ENCODE assay signal across 20 mouse cellular contexts in genomic region chr4:38371047-38371446, GRCm38 (mm10).
"Had no signal": no experiment of that assay in that cellular context is flagged by ENCODE, and none has a peak within 500 bp of the region (broad histone marks: within the 10 kb centered on the region; RNA-seq: fewer than 3 reads in every experiment).

No protein-coding gene starts in this region.

- H3K36me3 ChIP-seq: kidney, embryonic 15.5 days; limb, embryonic 12.5 days; limb, embryonic 15.5 days; midbrain, embryonic 15.5 days; neural tube, embryonic 13.5 days had no signal

- H3K9me3 ChIP-seq: kidney, embryonic 15.5 days; limb, embryonic 12.5 days; limb, embryonic 15.5 days; midbrain, embryonic 15.5 days; neural tube, embryonic 13.5 days had no signal

- DNase-seq: kidney, adult 8-10 months; kidney, postnatal 14 days; kidney, postnatal 4 days; left cerebral cortex, postnatal 4 days; liver, postnatal 0 days; right cerebral cortex, postnatal 25 days; spleen, adult 18-20 months; thymus, adult 18-20 months; thymus, postnatal 36 days had no signal

- ATAC-seq: liver, postnatal 0 days; lung, postnatal 0 days; midbrain, embryonic 15.5 days had no signal

- H3K4me2 ChIP-seq: kidney, embryonic 15.5 days; limb, embryonic 12.5 days; limb, embryonic 15.5 days; liver, embryonic 11.5 days; lung, embryonic 14.5 days; midbrain, embryonic 11.5 days; midbrain, embryonic 15.5 days; neural tube, embryonic 13.5 days had no signal

- H3K27ac ChIP-seq: kidney, embryonic 15.5 days; limb, embryonic 12.5 days; limb, embryonic 15.5 days; liver, embryonic 14.5 days; macrophage; midbrain, embryonic 15.5 days; neural tube, embryonic 13.5 days had no signal

- H3K9ac ChIP-seq: kidney, embryonic 15.5 days; limb, embryonic 12.5 days; limb, embryonic 15.5 days; liver, embryonic 14.5 days; liver, postnatal 0 days; lung, embryonic 14.5 days; midbrain, embryonic 15.5 days; neural tube, embryonic 13.5 days had no signal

- H3K27me3 ChIP-seq: kidney, embryonic 15.5 days; limb, embryonic 12.5 days; limb, embryonic 15.5 days; midbrain, embryonic 15.5 days; neural tube, embryonic 13.5 days had no signal

- H3K4me3 ChIP-seq: kidney, embryonic 15.5 days; limb, embryonic 12.5 days; limb, embryonic 15.5 days; midbrain, embryonic 15.5 days; neural tube, embryonic 13.5 days had no signal

- H3K4me1 ChIP-seq: kidney, embryonic 15.5 days; limb, embryonic 12.5 days; limb, embryonic 15.5 days; midbrain, embryonic 15.5 days; neural tube, embryonic 13.5 days had no signal
